Mouse (Mus musculus) testis, adult 2 months (tissue): ENCODE results near the gene Trim63.

Source experiments
- CTCF ChIP-seq: fragments of 200-500 bp; IDR thresholded peaks from 2 replicates; pipeline ENCODE4 v1.5.1; 2012; ENCODE audit warnings: low read depth, mild to moderate bottlenecking, inconsistent platforms, low read length, moderate library complexity; ENCODE audit not compliant: control insufficient read depth, insufficient read depth, insufficient replicate concordance
- POLR2A ChIP-seq: fragments of 200-500 bp; IDR thresholded peaks from 2 replicates; pipeline ENCODE4 v1.6.1; 2012; ENCODE audit warnings: low read depth, mild to moderate bottlenecking, inconsistent platforms, low read length, moderate library complexity; ENCODE audit not compliant: control insufficient read depth

GRCm38 (mm10) chr4:134319074-134319473 is 4.2 kb downstream of the Trim63 start:
- TF ChIP-seq CTCF (no peak), POLR2A (no peak)
